Mouse (Mus musculus): Measurements from ENCODE around the gene Prr30. TPM values are rescaled to one million over a fixed set of nuclear protein-coding genes. Genes with fewer than 3 reads are reported as not detected.
"Not testable (repeated sequence)": the region's sequence is repeated elsewhere in the genome, so short reads cannot be mapped to it uniquely, and the experiment has no call there.

Gene Prr30
- not detected in 2 replicates for polyA plus RNA-seq (2014; fragmentation: Nextera tagmentation; extraction: Ambion mirVana)

DNA sequence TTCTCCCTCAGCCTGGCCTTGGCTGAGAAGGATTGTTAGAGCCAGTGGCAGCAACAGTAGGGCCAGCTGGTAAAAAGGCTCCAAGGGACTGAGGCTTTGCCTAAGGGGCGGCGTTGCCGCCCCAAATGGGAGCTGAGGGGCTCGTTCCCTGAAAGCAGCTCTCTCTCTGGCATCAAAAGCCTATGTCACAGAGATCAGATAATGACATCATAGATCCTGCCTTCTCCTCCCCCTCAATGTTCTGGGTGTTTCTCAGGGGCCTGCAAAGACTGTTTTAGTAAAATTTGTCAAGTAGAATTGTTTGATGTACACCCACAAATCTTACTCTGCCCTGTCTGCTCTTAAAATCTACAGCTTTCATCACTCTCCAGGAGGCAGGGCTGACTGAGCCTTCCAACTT is at the start of gene Prr30:
Gene Prr30, minus strand, starts transcription at position 101 of the 400 bp plus-strand sequence.
- H3K4me1 ChIP-seq (ENCODE audit: control insufficient read depth, insufficient read depth, low read length): 0 out of 2 replicates have a peak, but pooled peaks cover 3% of the 10 kb centered on the region
- H3K9ac ChIP-seq (replicated peaks; ENCODE audit: low read depth, low read length): no peak within 1 kb of the TSS
- no peaks in the 10 kb centered on the region for H3K9me3 ChIP-seq (ENCODE audit: control insufficient read depth, low read length)
- H3K27ac ChIP-seq (ENCODE audit: low read depth, low read length): no peak within 1 kb of the TSS
- no peak within 1 kb of the TSS for H3K4me3 ChIP-seq (ENCODE audit: low read depth, low read length)
- 55% methylated on average over 4 of the region's 4 CpGs for WGBS
- ATAC-seq (ENCODE audit: low read depth): no peak
- no peak within 1 kb of the TSS for H3K4me2 ChIP-seq (ENCODE audit: low read depth, low read length)
- no peaks in the 10 kb centered on the region for H3K27me3 ChIP-seq (ENCODE audit: control insufficient read depth, insufficient read depth, low read length)
- no peaks in the 10 kb centered on the region for H3K36me3 ChIP-seq (ENCODE audit: control insufficient read depth, insufficient read depth, low read length)

DNA sequence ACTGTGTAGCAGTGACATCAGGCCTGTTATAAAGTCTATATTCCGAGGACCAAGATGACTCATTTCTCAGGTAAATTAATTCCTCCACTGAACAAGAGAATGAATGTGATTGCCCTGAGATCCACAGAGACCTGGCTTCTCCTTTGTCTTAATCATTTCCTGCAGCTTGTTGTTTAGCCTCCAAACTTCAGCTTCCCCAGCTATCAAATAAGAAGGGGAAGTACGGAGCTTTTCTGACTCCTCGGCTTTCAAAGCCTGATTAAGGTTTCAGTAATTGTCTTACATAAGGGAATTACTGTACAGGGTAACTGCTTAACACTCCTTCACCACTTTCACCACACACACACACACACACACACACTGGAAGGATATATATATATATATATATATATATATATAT is 46.7 kb upstream of the Prr30 start:
- Histone ChIP-seq H3K4me3 (ENCODE audit: low read depth, low read length) (no peak overlapping the region), H3K36me3 (ENCODE audit: control insufficient read depth, insufficient read depth, low read length) (no peaks in the 10 kb centered on the region), H3K4me2 (ENCODE audit: low read depth, low read length) (no peak overlapping the region), H3K27ac (ENCODE audit: low read depth, low read length) (no peak overlapping the region), H3K4me1 (ENCODE audit: control insufficient read depth, insufficient read depth, low read length) (no peaks in the 10 kb centered on the region), H3K9me3 (ENCODE audit: control insufficient read depth, low read length) (no peaks in the 10 kb centered on the region), H3K27me3 (ENCODE audit: control insufficient read depth, insufficient read depth, low read length) (no peaks in the 10 kb centered on the region), H3K9ac (replicated peaks; ENCODE audit: low read depth, low read length) (no peak overlapping the region)
- 63% methylated on average over 3 of the region's 3 CpGs for whole genome bisulfite sequencing
- ATAC-seq (ENCODE audit: low read depth): no peak

DNA sequence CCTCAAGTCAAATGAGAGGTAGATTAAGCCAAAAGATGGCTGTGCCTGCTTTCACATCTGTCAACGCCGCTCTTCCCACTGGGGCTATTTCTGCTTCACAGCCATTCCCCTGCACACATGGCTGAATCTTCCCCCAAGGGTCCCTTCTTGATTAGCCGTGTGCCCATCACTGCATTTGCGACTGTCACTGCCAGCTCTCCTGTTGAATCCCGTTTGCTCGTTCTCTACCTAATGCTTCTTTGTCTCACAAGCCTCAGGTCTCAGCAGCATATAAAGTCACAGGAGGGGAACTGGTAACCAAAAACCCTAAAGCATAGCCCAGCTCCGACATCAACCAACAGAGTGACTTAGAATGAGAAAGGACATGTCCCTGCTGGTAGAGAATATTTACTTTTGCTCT is 45.6 kb upstream of the Prr30 start:
- Histone ChIP-seq H3K27me3 (ENCODE audit: control insufficient read depth, insufficient read depth, low read length) (no peaks in the 10 kb centered on the region), H3K4me1 (ENCODE audit: control insufficient read depth, insufficient read depth, low read length) (no peaks in the 10 kb centered on the region), H3K4me3 (ENCODE audit: low read depth, low read length) (no peak overlapping the region), H3K9me3 (ENCODE audit: control insufficient read depth, low read length) (no peaks in the 10 kb centered on the region), H3K36me3 (ENCODE audit: control insufficient read depth, insufficient read depth, low read length) (no peaks in the 10 kb centered on the region), H3K9ac (replicated peaks; ENCODE audit: low read depth, low read length) (no peak overlapping the region), H3K4me2 (ENCODE audit: low read depth, low read length) (no peak overlapping the region), H3K27ac (ENCODE audit: low read depth, low read length) (no peak overlapping the region)
- no peak; the same call in 1 of the 2 replicates for ATAC-seq (ENCODE audit: low read depth)
- WGBS: 41% methylated on average over 7 of the region's 7 CpGs

DNA sequence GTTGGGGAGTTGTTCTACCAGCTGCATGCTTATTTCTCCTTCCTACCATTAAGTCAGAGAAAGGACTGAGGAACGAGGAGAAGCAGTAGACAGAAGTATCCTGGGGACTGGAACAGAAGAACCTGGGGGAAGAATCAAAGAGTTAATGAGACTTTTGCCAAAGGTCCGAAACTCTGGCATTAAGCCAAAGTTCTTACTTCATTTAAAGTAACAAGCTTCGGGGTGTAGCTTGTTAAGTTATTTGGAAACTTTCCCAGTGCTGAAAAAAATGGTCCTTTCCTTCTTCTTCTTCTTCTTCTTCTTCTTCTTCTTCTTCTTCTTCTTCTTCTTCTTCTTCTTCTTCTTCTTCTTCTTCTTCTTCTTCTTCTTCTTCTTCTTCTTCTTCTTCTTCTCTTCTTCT is 44.3 kb upstream of the Prr30 start:
- ATAC-seq (ENCODE audit: low read depth); H3K9me3 ChIP-seq (ENCODE audit: control insufficient read depth, low read length); H3K4me1 ChIP-seq (ENCODE audit: control insufficient read depth, insufficient read depth, low read length); H3K27me3 ChIP-seq (ENCODE audit: control insufficient read depth, insufficient read depth, low read length); H3K4me3 ChIP-seq (ENCODE audit: low read depth, low read length); H3K4me2 ChIP-seq (ENCODE audit: low read depth, low read length); H3K27ac ChIP-seq (ENCODE audit: low read depth, low read length); H3K9ac ChIP-seq (replicated peaks; ENCODE audit: low read depth, low read length); H3K36me3 ChIP-seq (ENCODE audit: control insufficient read depth, insufficient read depth, low read length): not testable (repeated sequence)
- WGBS: 77% methylated on average over 3 of the region's 3 CpGs

DNA sequence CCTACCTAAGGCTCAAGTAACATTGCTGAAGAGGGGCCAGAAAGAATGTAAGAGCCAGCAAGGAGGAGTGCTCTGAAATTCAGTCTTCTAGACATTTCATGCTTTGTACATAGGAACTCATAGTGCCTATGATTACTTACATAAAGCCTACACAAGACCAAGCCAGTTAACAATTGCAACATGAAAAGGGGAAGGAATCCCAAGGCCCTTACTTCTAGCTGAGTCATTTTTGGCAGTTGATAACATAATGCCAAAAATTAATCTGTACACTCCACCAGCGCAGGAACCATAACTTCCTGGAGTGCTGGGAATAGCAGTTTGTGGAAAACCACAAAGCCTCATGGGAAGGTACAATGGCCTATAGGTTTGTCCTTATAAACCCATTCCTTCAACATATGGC is 37.8 kb upstream of the Prr30 start:
- WGBS: 95% methylated on average over 1 of the region's 1 CpGs
- Histone ChIP-seq H3K4me2 (ENCODE audit: low read depth, low read length) (no peak overlapping the region), H3K4me3 (ENCODE audit: low read depth, low read length) (no peak overlapping the region), H3K27me3 (ENCODE audit: control insufficient read depth, insufficient read depth, low read length) (no peaks in the 10 kb centered on the region), H3K9ac (replicated peaks; ENCODE audit: low read depth, low read length) (no peak overlapping the region), H3K27ac (ENCODE audit: low read depth, low read length) (no peak overlapping the region), H3K9me3 (ENCODE audit: control insufficient read depth, low read length) (no peaks in the 10 kb centered on the region), H3K36me3 (ENCODE audit: control insufficient read depth, insufficient read depth, low read length) (no peaks in the 10 kb centered on the region), H3K4me1 (ENCODE audit: control insufficient read depth, insufficient read depth, low read length) (no peaks in the 10 kb centered on the region)
- no peak for ATAC-seq (ENCODE audit: low read depth)

DNA sequence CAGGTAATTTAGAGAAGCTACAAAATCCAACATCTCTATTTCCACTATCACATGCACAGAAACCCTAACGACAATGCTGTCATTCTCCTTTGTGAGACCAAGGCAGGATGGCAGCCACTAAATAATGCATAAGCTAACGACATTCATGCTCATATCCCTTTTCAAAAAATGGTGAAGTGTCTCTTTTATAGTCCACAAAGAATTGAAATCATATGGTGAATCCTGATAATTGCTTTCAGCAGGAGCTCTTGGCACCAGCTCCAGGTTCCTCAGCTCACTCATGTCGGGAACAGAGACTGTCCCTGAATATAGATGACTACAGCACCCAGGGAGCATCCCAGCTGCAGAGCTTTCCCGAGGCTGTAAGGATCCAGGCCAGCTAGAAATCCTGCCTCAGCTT is 28.9 kb upstream of the Prr30 start:
- no peaks in the 10 kb centered on the region for H3K4me1 ChIP-seq (ENCODE audit: control insufficient read depth, insufficient read depth, low read length)
- ATAC-seq (ENCODE audit: low read depth): peak; percentile 68
- 27% methylated on average over 4 of the region's 4 CpGs for WGBS
- no peak overlapping the region for H3K27ac ChIP-seq (ENCODE audit: low read depth, low read length)
- no peaks in the 10 kb centered on the region for H3K27me3 ChIP-seq (ENCODE audit: control insufficient read depth, insufficient read depth, low read length)
- no peak overlapping the region for H3K9ac ChIP-seq (replicated peaks; ENCODE audit: low read depth, low read length)
- no peaks in the 10 kb centered on the region for H3K9me3 ChIP-seq (ENCODE audit: control insufficient read depth, low read length)
- no peak overlapping the region for H3K4me2 ChIP-seq (ENCODE audit: low read depth, low read length)
- no peak overlapping the region for H3K4me3 ChIP-seq (ENCODE audit: low read depth, low read length)
- no peaks in the 10 kb centered on the region for H3K36me3 ChIP-seq (ENCODE audit: control insufficient read depth, insufficient read depth, low read length)

DNA sequence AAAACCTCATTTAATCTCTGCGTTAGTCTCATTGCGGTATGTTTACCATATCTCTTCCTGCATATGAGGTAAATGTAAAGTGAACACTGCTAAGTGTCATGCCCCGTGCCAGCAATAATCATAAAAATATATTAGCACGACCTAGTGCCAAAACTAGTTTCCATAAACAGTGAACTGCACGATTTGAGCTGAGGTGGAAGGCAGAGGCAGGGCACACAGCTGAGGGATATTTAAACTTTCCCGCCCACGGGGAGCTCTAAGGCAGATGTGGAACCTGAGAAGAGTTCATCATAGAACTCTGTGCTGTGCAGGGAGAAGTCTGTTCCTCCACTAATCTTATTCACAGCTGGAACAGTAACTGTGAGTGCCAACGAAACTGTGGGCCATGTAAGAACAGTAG is 22.2 kb upstream of the Prr30 start:
- H3K4me1 ChIP-seq (ENCODE audit: control insufficient read depth, insufficient read depth, low read length): no peaks in the 10 kb centered on the region
- H3K9me3 ChIP-seq (ENCODE audit: control insufficient read depth, low read length): no peaks in the 10 kb centered on the region
- no peak for ATAC-seq (ENCODE audit: low read depth)
- H3K36me3 ChIP-seq (ENCODE audit: control insufficient read depth, insufficient read depth, low read length): no peaks in the 10 kb centered on the region
- H3K27me3 ChIP-seq (ENCODE audit: control insufficient read depth, insufficient read depth, low read length): no peaks in the 10 kb centered on the region
- H3K4me3 ChIP-seq (ENCODE audit: low read depth, low read length): no peak overlapping the region
- no peak overlapping the region for H3K4me2 ChIP-seq (ENCODE audit: low read depth, low read length)
- no peak overlapping the region for H3K27ac ChIP-seq (ENCODE audit: low read depth, low read length)
- no peak overlapping the region for H3K9ac ChIP-seq (replicated peaks; ENCODE audit: low read depth, low read length)
- 78% methylated on average over 8 of the region's 8 CpGs for WGBS

DNA sequence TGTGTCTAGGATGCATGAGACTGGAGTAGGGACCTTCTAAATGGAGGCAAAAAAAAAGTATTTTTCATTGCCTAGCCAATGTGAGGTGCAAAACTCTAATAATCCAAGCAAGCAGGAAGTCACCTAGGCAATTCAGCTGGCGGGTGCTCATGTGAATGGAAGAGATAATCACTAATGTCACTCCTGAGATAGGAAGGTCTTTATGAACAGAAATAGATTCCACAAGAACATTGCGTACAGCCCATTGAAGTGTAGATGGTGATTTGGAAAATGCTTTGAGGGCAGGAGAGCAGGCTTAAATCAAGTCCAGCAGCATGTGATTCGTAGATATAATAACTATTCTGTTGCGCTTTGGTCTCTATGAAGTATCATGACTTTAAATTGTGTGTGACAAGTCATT is 27.9 kb downstream of the Prr30 start:
- Histone ChIP-seq H3K4me3 (ENCODE audit: low read depth, low read length) (no peak overlapping the region), H3K27ac (ENCODE audit: low read depth, low read length) (no peak overlapping the region), H3K9me3 (ENCODE audit: control insufficient read depth, low read length) (no peaks in the 10 kb centered on the region), H3K9ac (replicated peaks; ENCODE audit: low read depth, low read length) (no peak overlapping the region), H3K36me3 (ENCODE audit: control insufficient read depth, insufficient read depth, low read length) (no peaks in the 10 kb centered on the region), H3K27me3 (ENCODE audit: control insufficient read depth, insufficient read depth, low read length) (no peaks in the 10 kb centered on the region), H3K4me2 (ENCODE audit: low read depth, low read length) (no peak overlapping the region), H3K4me1 (ENCODE audit: control insufficient read depth, insufficient read depth, low read length) (no peaks in the 10 kb centered on the region)
- no peak for ATAC-seq (ENCODE audit: low read depth)
- WGBS: 74% methylated on average over 4 of the region's 4 CpGs
